Mouse (Mus musculus) stomach, postnatal 0 days (tissue): ENCODE data around the gene Cnr1.

ENCODE experiments used
- CTCF ChIP-seq: IDR thresholded peaks from 2 replicates; pipeline ENCODE4 v1.5.1; 2016; ENCODE audit warnings: antibody characterized with exemption, low read depth, mild to moderate bottlenecking, moderate library complexity
- EP300 ChIP-seq: optimal IDR thresholded peaks from 2 replicates; pipeline ENCODE3; 2016; ENCODE audit warnings: antibody characterized with exemption

- TF ChIP-seq CTCF (no peak), EP300 (no peak)
These were observed 46.3 kb downstream of the Cnr1 start for GRCm38 (mm10) chr4:33970726-33971125.
